Mouse (Mus musculus) left cerebral cortex, postnatal 36 days (tissue): ENCODE data around the gene Fv1. TPM values are rescaled to one million over a fixed set of nuclear protein-coding genes. Genes with fewer than 3 reads are reported as not detected.

Source experiments
- DNase-seq, 2 experiments: peaks; one replicate each; pipeline ENCODE4 v3.0.0; 2021 to 2022; ENCODE audit warnings: low spot score in 2 of 2, mixed read lengths in 1 of 2
- intact Hi-C: fragments of 180-260 bp; cut with DNase I; formaldehyde crosslinking; loops from one replicate; pipeline ENCODE4 v1.15.1; 2025
- total RNA-seq, 2 experiments: library from RNA; stranded (reverse); gene quantifications; 2 replicates each; pipeline ENCODE4 v1.2.3; 2021

Fv1 gene
- total RNA-seq, 2 experiments from 2014 or later = 8.7 to 9.5 TPM

- intact Hi-C loops = no loop called here
- no peak for DNase-seq
Measured at GRCm38 (mm10) chr4:147879865-147880264, 11.1 kb downstream of the Fv1 start.

- DNase-seq = no peak
- intact Hi-C loops = no loop called here
Measured at GRCm38 (mm10) chr4:147881792-147882191, 13.0 kb downstream of the Fv1 start.

- DNase-seq = no peak
- intact Hi-C loops = no loop called here
Measured at GRCm38 (mm10) chr4:147883041-147883440, 14.3 kb downstream of the Fv1 start.

- intact Hi-C loops = no loop called here
- no peak for DNase-seq
Measured at GRCm38 (mm10) chr4:147884138-147884537, 15.4 kb downstream of the Fv1 start.

GRCm38 (mm10) chr4:147886158-147886557 is 17.4 kb downstream of the Fv1 start:
- DNase-seq = no peak
- intact Hi-C loops = no loop called here

- intact Hi-C loops = no loop called here
- no peak for DNase-seq
Measured at GRCm38 (mm10) chr4:147887277-147887676, 18.5 kb downstream of the Fv1 start.

- no peak for DNase-seq
- intact Hi-C loops = no loop called here
Measured at GRCm38 (mm10) chr4:147888237-147888636, 19.5 kb downstream of the Fv1 start.

GRCm38 (mm10) chr4:147890341-147890740 is 21.6 kb downstream of the Fv1 start:
- intact Hi-C loops = no loop called here
- DNase-seq = no peak

GRCm38 (mm10) chr4:147895815-147896330 is 27.1 kb downstream of the Fv1 start:
- DNase-seq = no peak
- intact Hi-C loops = no loop called here

GRCm38 (mm10) chr4:147896411-147896810 is 27.6 kb downstream of the Fv1 start:
- DNase-seq = no peak
- intact Hi-C loops = no loop called here

GRCm38 (mm10) chr4:147897348-147897747 is 28.6 kb downstream of the Fv1 start:
- peak; percentile 15 to 31 for DNase-seq
- intact Hi-C loops = no loop called here

- DNase-seq = no peak
- intact Hi-C loops = no loop called here
Measured at GRCm38 (mm10) chr4:147900452-147900851, 31.7 kb downstream of the Fv1 start.

- no peak for DNase-seq
Measured at GRCm38 (mm10) chr4:147902906-147903500, 34.2 kb downstream of the Fv1 start.

GRCm38 (mm10) chr4:147903601-147904000 is 34.8 kb downstream of the Fv1 start:
- DNase-seq = no peak
- intact Hi-C loops = no loop called here

More at GRCm38 (mm10) chr4:147902906-147903500, 34.2 kb downstream of the Fv1 start:
- intact Hi-C loops = no loop called here

GRCm38 (mm10) chr4:147904313-147905089 is 35.7 kb downstream of the Fv1 start, which contains the start of gene Mfn2:
Gene Mfn2, minus strand, starts transcription at chr4:147904704.
- intact Hi-C loops = no loop called here

GRCm38 (mm10) chr4:147905090-147905659 is 36.4 kb downstream of the Fv1 start:
- peak in 1 of 2 experiments; percentile 22 for DNase-seq
- intact Hi-C loops = no loop called here

More at GRCm38 (mm10) chr4:147904313-147905089, 35.7 kb downstream of the Fv1 start, which contains the start of gene Mfn2:
- peak; percentile 90 to 94 for DNase-seq

- DNase-seq = no peak
- intact Hi-C loops = no loop called here
Measured at GRCm38 (mm10) chr4:147906230-147906629, 37.5 kb downstream of the Fv1 start.

GRCm38 (mm10) chr4:147909486-147909885 is 40.7 kb downstream of the Fv1 start:
- no peak for DNase-seq
- intact Hi-C loops = no loop called here

- no peak for DNase-seq
- intact Hi-C loops = no loop called here
Measured at GRCm38 (mm10) chr4:147918459-147919121, 49.8 kb downstream of the Fv1 start.
